Mouse (Mus musculus): ENCODE data around the gene Cd72. TPM values are rescaled to one million over a fixed set of nuclear protein-coding genes. Genes with fewer than 3 reads are reported as not detected.
A peak's percentile ranks its signal among the peaks of the same experiment; 100 is the strongest.

Gene Cd72
- total RNA-seq, 2 experiments from 2014 or later: 0.21 TPM; not detected in 1

DNA sequence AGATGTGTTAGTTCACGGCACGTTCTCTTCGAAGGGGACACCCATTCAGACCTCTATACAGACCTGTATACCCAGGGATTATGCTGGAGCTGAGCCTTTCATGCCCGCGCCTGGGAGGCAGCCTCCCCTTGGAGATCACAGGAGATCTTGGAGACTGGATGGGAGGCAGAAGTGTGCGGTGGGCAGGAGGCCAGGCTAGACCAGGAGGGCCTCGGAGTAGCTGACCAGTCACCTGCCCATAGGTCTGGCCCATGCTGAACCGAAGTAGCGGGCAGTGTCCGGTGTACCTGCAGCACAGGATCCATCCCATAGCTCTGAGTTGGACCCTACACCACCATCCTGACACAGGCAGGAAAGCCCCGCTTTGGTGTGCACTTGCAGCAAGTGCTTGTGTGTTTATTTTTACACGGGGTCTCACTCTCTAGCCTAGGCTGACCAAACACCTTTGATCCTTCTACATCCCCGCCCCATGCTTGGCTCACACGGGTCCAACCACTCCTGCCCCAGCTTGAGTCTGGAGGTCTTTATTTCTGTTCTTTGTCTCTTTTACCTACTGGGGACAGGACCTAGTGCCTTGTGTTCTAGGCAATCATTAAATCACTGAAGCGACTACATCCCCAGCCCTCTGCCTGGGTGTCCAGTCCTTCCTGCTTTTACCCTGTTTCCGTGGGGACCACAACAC lies 26.1 kb downstream of the Cd72 start:
- DNase-seq (ENCODE audit: low spot score): no peak

DNA sequence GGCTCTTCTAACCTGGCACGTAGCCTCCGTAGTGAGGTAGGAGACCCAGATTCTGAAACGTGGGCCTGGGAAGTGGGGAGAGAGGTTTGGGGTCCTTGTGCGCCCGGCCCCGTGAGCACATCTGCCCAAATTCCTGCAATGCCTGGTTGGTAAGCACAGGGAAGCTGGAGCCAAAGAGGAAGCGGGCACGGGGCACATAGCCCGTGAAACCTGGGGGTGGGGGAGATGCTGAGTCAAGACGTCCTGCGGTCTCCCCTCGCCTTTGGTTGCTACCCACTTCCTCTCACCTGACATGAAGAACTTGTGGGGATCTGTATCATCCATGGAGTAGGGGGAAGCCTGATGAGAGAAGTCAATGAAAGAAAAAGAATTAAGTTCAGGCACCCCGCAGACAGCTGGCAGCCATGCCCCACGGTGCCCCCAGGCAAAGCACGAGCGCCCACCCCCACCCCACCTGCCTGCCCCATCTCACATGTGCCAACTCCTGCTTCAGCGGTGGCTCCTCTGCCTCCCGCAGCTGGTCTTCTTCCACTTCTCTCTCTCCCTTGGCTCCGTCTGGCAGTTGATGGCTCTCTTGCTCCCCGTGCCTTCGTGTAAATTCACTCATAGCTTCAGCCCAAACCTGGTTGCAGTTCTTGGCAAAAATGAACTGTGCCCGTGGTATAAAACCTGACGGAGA lies 26.8 kb downstream of the Cd72 start:
- no peak for DNase-seq (ENCODE audit: low spot score)

GRCm38 (mm10) chr4:43426487-43426886 lies 27.9 kb downstream of the Cd72 start:
- DNase-seq (ENCODE audit: low spot score): no peak

DNA sequence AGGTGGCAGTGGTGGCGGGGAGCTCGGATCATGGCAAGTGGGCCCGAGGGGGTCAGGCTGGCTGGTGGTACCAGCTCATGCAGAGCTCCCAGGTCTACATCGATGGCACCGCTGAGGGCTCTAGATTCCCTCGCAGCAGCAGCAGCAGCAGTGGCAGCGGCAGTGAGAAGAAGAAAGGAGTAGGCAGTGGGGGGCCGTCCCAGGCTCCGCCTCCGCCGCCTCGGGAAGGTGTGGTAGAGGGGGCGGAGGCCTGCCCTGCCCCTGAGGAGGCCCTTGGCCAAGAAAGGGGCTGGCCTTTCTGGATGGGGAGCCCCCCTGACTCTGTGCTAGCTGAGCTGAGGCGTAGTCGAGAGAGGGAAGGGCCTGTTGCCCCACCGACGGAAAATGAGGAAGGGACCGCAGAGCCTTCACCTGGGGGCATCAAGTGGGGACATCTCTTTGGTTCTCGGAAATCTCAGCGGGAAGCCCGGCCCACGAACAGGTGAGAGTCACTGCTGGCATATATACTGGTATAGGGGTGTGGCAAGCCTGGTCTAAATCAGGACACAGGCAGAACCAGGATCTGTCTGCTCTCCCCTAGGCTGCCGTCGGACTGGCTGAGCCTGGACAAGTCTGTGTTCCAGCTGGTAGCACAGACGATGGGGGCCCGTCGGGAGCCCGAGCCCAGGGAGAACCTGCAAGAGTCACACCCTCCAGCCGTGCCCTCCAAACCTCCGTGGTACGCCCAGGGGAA lies 28.6 kb downstream of the Cd72 start:
- no peak for DNase-seq (ENCODE audit: low spot score)

DNA sequence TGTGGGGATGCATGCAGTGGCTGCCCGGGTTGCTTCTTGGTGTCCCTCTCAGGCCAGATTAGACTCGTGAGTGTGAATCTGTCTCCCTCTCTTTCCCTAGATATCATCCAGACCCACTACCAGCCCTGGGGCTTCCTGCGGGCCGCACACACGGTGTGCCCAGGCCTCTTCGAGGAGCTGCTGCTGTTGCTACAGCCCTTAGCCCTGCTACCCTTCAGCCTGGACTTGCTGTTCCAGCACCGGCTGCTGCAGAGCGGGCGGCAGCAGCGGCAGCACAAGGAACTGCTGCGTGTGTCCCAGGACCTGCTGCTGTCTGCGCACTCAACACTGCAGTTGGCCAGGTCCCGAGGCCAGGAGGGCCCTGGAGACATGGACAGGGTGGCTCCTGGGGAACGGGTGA lies 29.2 kb downstream of the Cd72 start:
- DNase-seq (ENCODE audit: low spot score): no peak

GRCm38 (mm10) chr4:43424072-43424471 lies 30.4 kb downstream of the Cd72 start:
- no peak for DNase-seq (ENCODE audit: low spot score)

DNA sequence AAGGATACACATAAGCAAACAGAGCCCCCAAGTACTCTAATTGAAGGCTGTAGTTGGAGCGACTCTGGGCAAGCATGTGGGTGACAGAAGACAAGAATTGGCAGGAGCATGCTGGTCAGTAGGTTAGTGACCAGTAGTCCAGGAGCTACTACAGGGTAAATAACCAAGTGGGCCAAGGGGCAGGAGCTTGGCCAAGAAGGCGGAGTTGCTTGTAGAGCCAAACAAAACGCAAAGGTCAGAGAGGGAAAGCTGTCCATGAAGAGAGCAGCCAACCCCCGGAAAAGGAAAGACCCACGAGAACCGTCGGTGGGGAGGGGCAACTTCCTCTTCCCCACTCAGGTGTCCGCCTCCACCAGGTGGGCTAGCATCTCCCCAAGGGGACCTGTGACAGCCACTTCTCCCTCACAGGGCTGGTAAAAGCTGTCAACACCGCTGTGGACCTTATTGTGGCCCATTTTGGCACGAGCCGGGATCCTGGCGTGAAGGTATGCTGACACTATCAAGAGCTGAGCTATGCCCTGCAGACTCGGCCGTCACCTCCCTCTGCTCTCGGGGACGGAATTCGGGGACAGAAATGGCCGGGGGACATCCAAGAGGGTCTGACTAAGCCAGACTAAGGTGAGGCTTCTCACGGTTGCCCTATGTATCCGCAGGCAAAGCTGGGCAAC lies 31.0 kb downstream of the Cd72 start:
- DNase-seq (ENCODE audit: low spot score): peak; percentile 26

DNA sequence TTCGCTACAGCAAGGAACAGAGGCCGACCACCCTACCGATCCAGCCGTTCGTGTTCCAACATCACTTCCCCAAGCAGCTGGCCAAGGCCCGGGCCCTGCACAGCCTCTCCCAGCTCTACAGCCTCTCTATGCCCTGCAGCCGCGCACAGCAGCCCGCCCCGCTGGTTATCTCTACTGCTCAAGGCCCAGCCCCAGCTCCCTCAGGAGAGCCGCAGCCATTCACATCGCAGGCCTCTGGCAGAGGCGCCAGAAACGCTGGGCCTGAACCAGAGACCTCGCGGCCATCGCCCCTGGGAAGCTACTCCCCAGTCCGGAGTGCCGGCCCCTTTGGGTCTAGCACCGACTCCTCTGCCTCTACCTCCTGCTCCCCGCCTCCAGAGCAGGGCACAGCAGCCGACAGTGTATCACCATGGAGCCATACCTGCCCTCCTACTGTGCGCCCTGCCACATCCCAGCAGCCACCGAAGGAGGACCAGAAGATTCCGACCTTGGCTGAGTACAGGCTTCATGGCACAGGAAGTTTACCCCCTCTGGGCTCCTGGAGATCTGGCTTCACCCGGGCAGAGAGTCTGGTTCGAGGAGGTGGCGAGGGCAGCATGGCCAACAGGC lies 32.7 kb downstream of the Cd72 start:
- DNase-seq (ENCODE audit: low spot score): peak; percentile 1

DNA sequence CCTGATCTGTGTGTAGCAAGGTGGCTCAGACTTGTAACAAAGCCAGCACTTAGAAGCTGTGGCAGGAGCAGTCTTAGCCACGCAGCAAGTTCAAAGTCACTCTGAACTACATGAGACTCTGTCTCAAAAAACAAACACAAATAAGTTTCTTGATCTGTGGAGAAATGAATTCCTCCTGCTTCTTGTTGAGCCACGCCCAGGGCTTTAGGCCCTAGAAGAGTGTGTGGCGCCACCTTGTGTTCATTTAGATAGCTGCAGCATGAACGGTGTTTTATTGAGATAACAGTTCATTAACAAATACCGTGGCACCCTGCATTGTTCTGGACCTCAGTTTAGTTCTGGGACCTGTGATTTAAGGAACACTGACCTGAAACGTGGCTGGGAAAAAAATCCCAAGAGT lies 34.1 kb downstream of the Cd72 start:
- DNase-seq (ENCODE audit: low spot score): peak; percentile 88

DNA sequence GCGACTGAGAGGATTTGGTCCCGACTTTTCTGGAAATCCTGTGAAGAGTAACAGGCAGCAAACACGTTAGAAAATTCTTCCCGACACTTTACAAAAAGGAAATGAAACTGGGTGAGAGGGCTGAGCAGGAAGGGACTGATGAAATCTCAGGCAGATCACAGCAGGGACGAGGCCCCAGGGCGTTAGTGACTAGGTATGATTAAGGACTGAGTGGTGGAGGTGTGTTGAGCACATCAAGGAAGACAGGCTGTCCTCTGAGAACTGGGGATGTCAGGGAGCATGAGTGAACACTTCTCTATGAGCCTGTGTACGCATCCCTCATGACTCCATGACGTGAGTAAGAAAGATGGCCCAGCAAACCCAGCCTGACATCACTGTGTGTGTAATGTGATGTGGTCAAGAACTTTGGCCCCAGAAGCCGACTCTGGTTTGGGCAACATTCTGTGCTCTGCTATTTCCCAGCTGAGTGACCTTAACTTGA lies 34.6 kb downstream of the Cd72 start:
- peak; percentile 36 for DNase-seq (ENCODE audit: low spot score)

- DNase-seq (ENCODE audit: low spot score): peak; percentile 43
Measured at GRCm38 (mm10) chr4:43418973-43419656, 35.3 kb downstream of the Cd72 start.

- peak; percentile 0 for DNase-seq (ENCODE audit: low spot score)
Measured at GRCm38 (mm10) chr4:43418450-43418849, 36.0 kb downstream of the Cd72 start.

DNA sequence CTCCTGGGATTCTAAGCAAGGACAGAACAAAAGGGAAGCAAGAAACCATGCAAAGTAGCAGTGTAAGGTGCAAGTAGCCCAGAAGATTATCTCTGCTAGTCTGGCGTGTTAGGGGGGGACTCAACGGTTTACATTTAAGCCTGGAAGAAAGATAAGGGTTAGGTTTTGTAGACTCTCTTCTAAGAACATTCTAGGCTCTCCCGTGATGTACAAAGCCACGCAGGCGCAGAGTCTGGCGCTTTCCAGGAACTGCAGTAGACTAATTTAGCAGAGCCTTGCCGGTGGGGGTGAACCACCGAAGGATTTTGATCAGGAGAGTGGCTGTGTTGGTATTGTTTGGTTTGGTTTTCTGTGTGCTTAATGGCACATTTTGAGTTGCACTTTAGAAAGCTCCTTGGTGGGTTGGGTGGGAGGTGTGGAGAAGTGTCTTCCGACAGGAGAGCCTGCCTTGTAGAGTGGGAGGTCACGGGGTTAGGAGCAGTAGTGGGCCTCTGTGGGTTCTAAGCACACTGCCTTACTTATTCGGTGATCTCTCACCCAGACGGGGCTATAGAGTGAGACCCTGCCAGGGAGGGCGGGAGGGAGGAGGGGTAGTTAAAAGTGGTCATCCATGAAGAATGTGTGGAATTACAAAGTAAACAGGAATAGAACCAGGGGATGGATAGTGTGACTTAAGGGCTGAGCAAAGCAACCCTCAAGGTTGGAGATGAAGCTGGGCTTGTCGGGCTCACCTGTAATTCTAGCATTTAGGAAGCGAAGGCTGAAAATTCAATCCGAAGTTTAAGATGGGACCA lies 37.0 kb downstream of the Cd72 start:
- DNase-seq (ENCODE audit: low spot score): peak; percentile 1

DNA sequence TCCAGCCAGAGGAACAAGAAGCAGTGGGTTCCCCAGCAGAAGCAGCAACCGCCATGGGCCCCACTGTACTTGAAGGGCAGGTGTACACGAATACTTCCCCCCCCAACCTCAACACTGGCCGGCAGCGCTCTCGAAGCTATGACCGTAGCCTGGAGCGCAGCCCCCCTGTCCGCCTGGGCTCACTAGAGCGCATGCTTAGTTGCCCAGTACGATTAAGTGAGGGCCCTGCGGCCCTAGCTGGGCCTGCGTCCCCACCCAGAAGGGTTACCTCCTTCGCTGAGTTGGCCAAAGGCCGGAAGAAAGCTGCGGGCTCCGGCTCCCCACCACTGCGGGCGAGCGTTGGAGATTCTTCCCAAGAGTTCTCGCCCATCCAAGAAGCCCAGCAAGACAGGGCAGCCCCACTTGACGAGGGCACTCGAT lies 38.3 kb downstream of the Cd72 start:
- DNase-seq (ENCODE audit: low spot score): peak; percentile 3

DNA sequence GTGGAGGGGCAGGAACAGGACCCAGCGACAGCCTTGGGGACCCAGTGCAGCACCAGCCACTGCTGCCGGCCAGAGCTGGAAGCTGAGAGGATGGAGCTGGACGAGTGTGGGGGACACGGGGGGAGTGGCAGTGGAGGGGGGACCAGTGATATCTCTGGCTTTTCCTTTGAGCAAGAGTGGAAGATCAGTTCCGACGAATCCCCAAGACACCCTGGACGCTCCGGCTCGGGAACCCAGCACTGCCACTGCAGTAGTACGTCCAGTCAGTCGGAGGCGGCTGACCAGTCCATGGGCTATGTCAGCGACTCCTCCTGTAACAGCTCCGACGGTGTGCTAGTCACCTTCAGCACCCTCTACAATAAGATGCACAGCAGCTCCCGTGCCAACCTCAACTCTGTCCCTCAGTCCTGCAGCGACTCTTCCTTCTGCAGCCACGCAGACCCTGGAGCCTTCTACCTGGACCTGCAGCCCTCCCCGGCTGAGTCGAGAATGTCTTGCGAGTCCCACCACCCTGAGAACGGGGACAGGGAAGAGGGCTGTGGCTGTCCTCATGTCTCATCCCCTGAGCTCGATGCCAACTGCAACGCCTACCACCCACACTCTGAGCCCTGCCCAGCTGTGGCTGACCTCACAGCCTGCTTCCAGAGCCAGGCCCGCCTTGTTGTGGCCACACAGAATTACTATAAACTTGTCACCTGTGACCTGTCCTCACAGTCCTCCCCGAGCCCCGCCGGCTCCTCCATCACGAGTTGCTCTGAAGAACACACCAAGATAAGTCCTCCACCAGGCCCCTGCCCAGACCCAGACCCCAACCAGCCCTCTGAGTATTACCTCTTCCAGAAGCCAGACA lies 39.0 kb downstream of the Cd72 start:
- peak; percentile 16 for DNase-seq (ENCODE audit: low spot score)

GRCm38 (mm10) chr4:43414761-43415160 lies 39.7 kb downstream of the Cd72 start:
- DNase-seq (ENCODE audit: low spot score): no peak

GRCm38 (mm10) chr4:43407071-43407920 lies 47.1 kb downstream of the Cd72 start:
- DNase-seq (ENCODE audit: low spot score): no peak
